Mouse (Mus musculus): ENCODE results near the gene Ift57.

- TF ChIP-seq CTCF (conservative IDR thresholded peaks at IDR 0.05; ENCODE audit: low read length) (no peak), NANOG (IDR thresholded peaks at IDR 0.05; ENCODE audit: borderline replicate concordance, low read length) (no peak)
Measured at GRCm38 (mm10) chr16:49708074-49708473, 9.0 kb downstream of the Ift57 start.

Measured in E14TG2a.4 (cell line).